Mouse (Mus musculus) forebrain, embryonic 16.5 days (tissue): ENCODE data around the gene Pgc. TPM values are rescaled to one million over a fixed set of nuclear protein-coding genes. Genes with fewer than 3 reads are reported as not detected.

Experiments
- ATAC-seq: fragments of 200-750 bp; cut with Nextera tagmentation; 2 replicates; pipeline ENCODE4 v1.8.0; 2017; ENCODE audit warnings: mild to moderate bottlenecking, moderate library complexity
- H3K27ac ChIP-seq: fragments of 300-500 bp; sonication (generic); 2 replicates; pipeline ENCODE4 v1.5.1; 2014; ENCODE audit warnings: low read length, control low read depth
- H3K27me3 ChIP-seq: fragments of 300-500 bp; sonication (generic); replicated peaks from 2 replicates; pipeline ENCODE4 v1.6.1; 2014; ENCODE audit warnings: low read length; ENCODE audit not compliant: control insufficient read depth, insufficient read depth
- H3K36me3 ChIP-seq: fragments of 300-500 bp; sonication (generic); 2 replicates; pipeline ENCODE4 v1.6.1; 2014; ENCODE audit not compliant: control insufficient read depth, insufficient read depth
- H3K4me1 ChIP-seq: fragments of 300-500 bp; sonication (generic); replicated peaks from 2 replicates; pipeline ENCODE4 v1.6.1; 2014; ENCODE audit warnings: low read length; ENCODE audit not compliant: control insufficient read depth, insufficient read depth
- H3K4me2 ChIP-seq: fragments of 300-500 bp; sonication (generic); 2 replicates; pipeline ENCODE4 v1.6.1; 2014; ENCODE audit warnings: mild to moderate bottlenecking, low read length, control low read depth
- H3K4me3 ChIP-seq: fragments of 300-500 bp; sonication (generic); replicated peaks from 2 replicates; pipeline ENCODE4 v1.5.1; 2014; ENCODE audit warnings: mild to moderate bottlenecking, low read length, control low read depth
- H3K9ac ChIP-seq: fragments of 300-500 bp; sonication (generic); replicated peaks from 2 replicates; pipeline ENCODE4 v1.6.1; 2014; ENCODE audit warnings: low read depth, low read length, control low read depth
- H3K9me3 ChIP-seq: fragments of 300-500 bp; sonication (generic); 2 replicates; pipeline ENCODE4 v1.6.1; 2016; ENCODE audit warnings: low read length; ENCODE audit not compliant: control insufficient read depth
- WGBS: fragments of 180-500 bp; shearing (Covaris S2); extraction: QIAGEN DNeasy Blood & Tissue Kit; methylation state at CpG from one replicate; pipeline ENCODE4 v1.1.7; 2014; 5-methylcytosine and 5-hydroxymethylcytosine counted together
- polyA plus RNA-seq: library from polyadenylated mRNA; unstranded; fragments of >200 nt; fragmentation: Nextera tagmentation; extraction: Ambion mirVana; gene quantifications from 2 replicates; pipeline ENCODE4 v1.2.1, GENCODE M21; 2015

Gene Pgc
- polyA plus RNA-seq, 1 experiment from 2014 or later = not detected

DNA sequence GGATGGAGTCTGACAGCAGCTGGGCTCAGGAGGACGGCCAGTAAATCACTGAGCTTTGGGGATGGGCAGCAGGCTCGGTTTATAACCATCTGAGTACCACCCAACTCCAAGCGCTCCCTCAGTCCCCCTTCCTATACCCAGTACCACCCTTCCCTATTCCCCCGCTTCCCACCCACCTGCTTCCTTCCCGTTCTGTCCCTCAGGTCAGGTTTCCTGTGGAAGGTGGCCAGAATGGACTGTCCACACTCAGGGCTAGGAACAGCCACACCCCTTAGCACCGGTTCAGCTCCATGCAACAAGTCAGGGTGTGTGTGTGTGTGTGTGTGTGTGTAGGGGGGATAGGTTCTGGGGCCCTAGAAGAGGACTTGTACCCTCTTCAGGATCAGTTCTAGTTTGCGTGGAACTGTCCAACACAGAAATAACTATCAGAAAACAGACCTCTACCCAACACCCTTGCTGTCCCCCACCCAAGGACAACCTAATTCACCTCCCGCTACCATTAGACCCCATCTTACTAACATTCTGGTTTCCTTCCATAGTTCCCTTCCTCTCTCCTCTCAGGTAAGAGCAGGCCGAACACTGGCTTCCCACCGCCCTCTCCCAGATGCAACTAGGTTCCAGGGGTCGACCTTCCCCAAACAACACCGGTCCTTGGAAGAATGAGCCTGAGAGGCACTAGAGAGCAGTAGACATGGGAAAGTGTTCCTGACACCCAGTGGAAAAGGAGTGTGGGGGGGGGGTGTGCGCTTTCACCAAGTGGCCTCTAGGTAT is 32.8 kb upstream of the Pgc start:
- Histone ChIP-seq H3K27me3 (peaks cover 3% of the 10 kb centered on the region; the same call in 1 of the 2 replicates), H3K4me3 (peak overlapping the region; percentile 77), H3K27ac (peak overlapping the region; percentile 34; the same call in 1 of the 2 replicates), H3K9ac (peak overlapping the region; percentile 89), H3K36me3 (no peaks in the 10 kb centered on the region), H3K4me2 (peak overlapping the region; percentile 81), H3K4me1 (peaks cover 14% of the 10 kb centered on the region), H3K9me3 (no peaks in the 10 kb centered on the region)
- ATAC-seq = no peak
- WGBS = 39% methylated on average over 13 of the region's 13 CpGs

DNA sequence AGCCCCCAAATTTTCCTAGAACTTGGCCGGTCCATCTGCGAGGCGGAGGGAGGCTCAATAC is 32.4 kb upstream of the Pgc start, which contains the start of gene Gm21981:
Gm21981 (minus strand) TSS at position 14 of the 61 bp plus-strand sequence.
- Histone ChIP-seq H3K4me1 (peaks cover 14% of the 10 kb centered on the region), H3K9ac (peak within 1 kb of the TSS; percentile 89), H3K36me3 (no peaks in the 10 kb centered on the region), H3K27ac (peak within 1 kb of the TSS; percentile 40; the same call in 1 of the 2 replicates), H3K4me2 (peak within 1 kb of the TSS; percentile 81), H3K9me3 (no peaks in the 10 kb centered on the region), H3K27me3 (peaks cover 3% of the 10 kb centered on the region; the same call in 1 of the 2 replicates), H3K4me3 (peak within 1 kb of the TSS; percentile 77)
- WGBS = 0% methylated on average over 3 of the region's 3 CpGs
- no peak for ATAC-seq

DNA sequence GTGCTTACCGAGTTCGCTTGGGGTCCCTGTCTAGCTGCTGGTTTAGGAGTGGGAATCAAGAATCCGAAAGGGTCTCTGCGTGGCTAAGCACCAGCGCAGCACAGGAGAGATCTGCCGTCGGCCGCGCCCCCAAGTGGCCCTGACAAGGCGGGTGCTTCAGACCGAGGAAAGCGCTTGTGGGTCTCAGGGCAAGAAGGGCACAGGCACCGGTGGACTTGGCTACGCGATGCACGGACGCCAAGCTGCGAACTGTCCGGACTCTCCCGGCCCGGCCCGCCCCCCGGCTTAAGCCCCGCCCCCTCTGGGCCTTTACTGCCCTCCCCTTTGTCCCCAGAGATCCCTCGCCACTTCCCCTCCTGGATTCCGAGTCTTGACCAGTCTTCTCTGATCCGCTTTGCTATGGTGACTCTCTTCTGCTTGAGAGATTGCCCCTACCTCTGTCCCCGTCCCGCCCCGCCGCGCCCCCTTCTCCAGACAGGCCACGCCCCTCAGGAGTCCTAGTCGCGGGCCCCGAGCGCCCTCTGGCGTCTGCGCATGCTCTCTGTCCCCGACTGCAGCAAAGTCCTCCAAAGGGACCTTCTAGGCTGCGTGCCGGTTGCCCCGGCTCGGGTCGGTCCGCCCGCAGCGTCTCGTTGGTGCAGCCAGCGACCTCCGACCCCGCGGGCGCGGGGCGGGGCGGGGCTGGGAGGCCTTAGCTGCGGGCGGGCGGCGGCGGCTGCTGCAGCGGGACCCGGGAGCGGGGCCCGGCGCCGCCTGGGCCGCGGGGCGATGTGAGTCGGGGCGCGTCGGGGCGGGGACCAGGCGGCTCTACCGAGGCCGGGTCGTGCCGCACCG is 31.9 kb upstream of the Pgc start, which contains the start of gene Prickle4:
Prickle4 (minus strand) TSS at position 234 of the 834 bp plus-strand sequence.
- under 1% methylated on average over 76 of the region's 82 CpGs for WGBS

DNA sequence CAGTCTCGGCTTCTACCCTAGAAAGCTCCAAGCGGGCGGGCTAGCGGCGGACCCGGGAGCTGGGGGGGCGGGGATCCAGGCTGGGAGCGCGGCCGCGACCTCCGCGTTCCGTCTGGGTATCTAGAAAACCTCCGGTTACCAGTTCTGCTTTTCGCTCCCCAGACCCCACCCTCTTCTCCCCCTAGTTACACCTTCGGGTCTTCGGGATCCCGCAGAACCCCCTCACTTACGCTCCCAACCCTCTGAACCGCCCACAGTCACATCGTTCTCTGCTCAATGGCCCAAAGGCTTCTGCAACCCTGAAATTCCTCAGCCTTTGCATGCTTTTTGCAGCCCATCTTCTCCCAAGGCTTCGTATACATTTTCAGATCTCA is 31.3 kb upstream of the Pgc start:
- peak overlapping the region; percentile 89 for H3K9ac ChIP-seq
- ATAC-seq = peak; percentile 23
- H3K9me3 ChIP-seq = no peaks in the 10 kb centered on the region
- peak overlapping the region; percentile 77 for H3K4me3 ChIP-seq
- no peaks in the 10 kb centered on the region for H3K36me3 ChIP-seq
- 0% methylated on average over 10 of the region's 23 CpGs for WGBS
- H3K4me2 ChIP-seq = peak overlapping the region; percentile 81
- peak overlapping the region; percentile 40; the same call in 1 of the 2 replicates for H3K27ac ChIP-seq
- peaks cover 8% of the 10 kb centered on the region for H3K4me1 ChIP-seq
- H3K27me3 ChIP-seq = peaks cover 3% of the 10 kb centered on the region; the same call in 1 of the 2 replicates

More for the DNA sequence above, 31.9 kb upstream of the Pgc start, which contains the start of gene Prickle4:
- no peaks in the 10 kb centered on the region for H3K36me3 ChIP-seq
- H3K4me3 ChIP-seq = peak within 1 kb of the TSS; percentile 77
- peak within 1 kb of the TSS; percentile 81 for H3K4me2 ChIP-seq
- peak within 1 kb of the TSS; percentile 40; the same call in 1 of the 2 replicates for H3K27ac ChIP-seq
- H3K4me1 ChIP-seq = peaks cover 10% of the 10 kb centered on the region
- H3K9ac ChIP-seq = peak within 1 kb of the TSS; percentile 89
- peaks cover 3% of the 10 kb centered on the region; the same call in 1 of the 2 replicates for H3K27me3 ChIP-seq
- no peaks in the 10 kb centered on the region for H3K9me3 ChIP-seq
- ATAC-seq = peak; percentile 96

DNA sequence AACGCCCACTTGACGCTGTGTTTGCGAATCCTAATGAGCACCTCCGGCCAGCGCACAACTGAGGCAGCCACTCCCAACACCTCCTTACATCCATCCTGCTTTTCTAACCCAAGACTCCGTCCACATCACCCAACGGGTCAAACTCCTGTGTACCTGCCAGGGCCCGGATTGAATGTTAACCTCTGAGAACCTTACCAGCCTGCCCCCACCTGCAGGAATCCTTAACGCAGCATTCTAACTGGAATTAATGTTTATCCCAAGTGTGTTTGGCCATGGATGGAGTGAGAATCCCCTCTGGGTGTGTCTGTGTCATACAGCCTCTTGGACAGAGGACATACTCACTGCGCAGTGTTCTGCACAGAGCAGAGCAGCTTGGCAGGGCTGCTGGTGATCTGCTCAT is 28.5 kb upstream of the Pgc start:
- H3K4me2 ChIP-seq = no peak overlapping the region
- H3K4me1 ChIP-seq = peaks cover 8% of the 10 kb centered on the region
- H3K36me3 ChIP-seq = no peaks in the 10 kb centered on the region
- 86% methylated on average over 10 of the region's 10 CpGs for WGBS
- H3K27me3 ChIP-seq = peaks cover 3% of the 10 kb centered on the region; the same call in 1 of the 2 replicates
- no peak for ATAC-seq
- H3K4me3 ChIP-seq = no peak overlapping the region
- no peak overlapping the region for H3K9ac ChIP-seq
- no peak overlapping the region for H3K27ac ChIP-seq
- no peaks in the 10 kb centered on the region for H3K9me3 ChIP-seq

GRCm38 (mm10) chr17:47699055-47699454 is 27.6 kb upstream of the Pgc start:
- H3K36me3 ChIP-seq = no peaks in the 10 kb centered on the region
- 86% methylated on average over 2 of the region's 2 CpGs for WGBS
- no peaks in the 10 kb centered on the region for H3K27me3 ChIP-seq
- H3K4me2 ChIP-seq = no peak overlapping the region
- no peak overlapping the region for H3K4me3 ChIP-seq
- no peak for ATAC-seq
- H3K9me3 ChIP-seq = no peaks in the 10 kb centered on the region
- peaks cover 7% of the 10 kb centered on the region for H3K4me1 ChIP-seq
- H3K27ac ChIP-seq = no peak overlapping the region
- H3K9ac ChIP-seq = no peak overlapping the region

DNA sequence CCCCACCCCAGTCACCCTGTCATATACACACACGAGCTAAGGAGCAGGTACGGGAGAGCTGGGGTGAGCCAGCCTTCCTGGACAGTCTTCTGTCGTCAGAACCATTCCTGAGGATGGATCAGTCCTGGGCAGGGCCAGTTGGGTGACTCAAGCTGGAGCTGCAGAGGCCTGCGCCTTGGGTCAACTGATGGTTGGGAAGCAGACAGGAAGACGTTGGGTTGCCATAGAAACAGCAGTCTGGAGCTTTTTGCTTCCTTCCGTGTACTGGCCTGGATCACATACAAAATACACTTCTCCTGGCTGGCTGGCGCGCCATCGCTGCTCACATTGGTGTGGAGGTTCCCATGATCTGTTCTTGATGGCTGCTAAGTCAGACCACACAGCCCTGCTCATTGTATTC is 24.8 kb upstream of the Pgc start:
- peak; percentile 18; the same call in 1 of the 2 replicates for ATAC-seq
- 75% methylated on average over 9 of the region's 9 CpGs for WGBS

GRCm38 (mm10) chr17:47702548-47703345 is 23.9 kb upstream of the Pgc start:
- no peaks in the 10 kb centered on the region for H3K4me1 ChIP-seq
- no peaks in the 10 kb centered on the region for H3K9me3 ChIP-seq
- no peak overlapping the region for H3K4me2 ChIP-seq
- no peak overlapping the region for H3K4me3 ChIP-seq
- H3K36me3 ChIP-seq = no peaks in the 10 kb centered on the region
- WGBS = 60% methylated on average over 27 of the region's 28 CpGs
- no peak overlapping the region for H3K9ac ChIP-seq
- no peaks in the 10 kb centered on the region for H3K27me3 ChIP-seq
- ATAC-seq = no peak
- H3K27ac ChIP-seq = no peak overlapping the region

More for the DNA sequence above, 24.8 kb upstream of the Pgc start:
- H3K27me3 ChIP-seq = no peaks in the 10 kb centered on the region
- H3K9me3 ChIP-seq = no peaks in the 10 kb centered on the region
- H3K4me3 ChIP-seq = no peak overlapping the region
- no peak overlapping the region for H3K4me2 ChIP-seq
- H3K4me1 ChIP-seq = no peaks in the 10 kb centered on the region
- H3K9ac ChIP-seq = no peak overlapping the region
- no peaks in the 10 kb centered on the region for H3K36me3 ChIP-seq
- no peak overlapping the region for H3K27ac ChIP-seq

GRCm38 (mm10) chr17:47703556-47703955 is 23.1 kb upstream of the Pgc start:
- ATAC-seq = no peak
- Histone ChIP-seq H3K9me3 (no peaks in the 10 kb centered on the region), H3K27ac (no peak overlapping the region), H3K4me3 (no peak overlapping the region), H3K36me3 (no peaks in the 10 kb centered on the region), H3K4me1 (no peaks in the 10 kb centered on the region), H3K4me2 (no peak overlapping the region), H3K27me3 (no peaks in the 10 kb centered on the region), H3K9ac (no peak overlapping the region)
- 29% methylated on average over 19 of the region's 20 CpGs for WGBS
